Mouse (Mus musculus) neural tube, embryonic 12.5 days (tissue): ENCODE measurements around the gene Itga11. TPM values are rescaled to one million over a fixed set of nuclear protein-coding genes. Genes with fewer than 3 reads are reported as not detected.
"Not testable (repeated sequence)": the region's sequence is repeated elsewhere in the genome, so short reads cannot be mapped to it uniquely, and the experiment has no call there.

Experiments used
- ATAC-seq: fragments of 200-750 bp; cut with Nextera tagmentation; 2 replicates; pipeline ENCODE4 v1.8.0; 2017; ENCODE audit warnings: low read depth, mild to moderate bottlenecking, moderate TSS enrichment, moderate library complexity; ENCODE audit not compliant: low FRiP score
- H3K27ac ChIP-seq: fragments of 300-500 bp; sonication (generic); 2 replicates; pipeline ENCODE4 v1.5.1; 2016
- H3K27me3 ChIP-seq: fragments of 300-500 bp; sonication (generic); replicated peaks from 2 replicates; pipeline ENCODE4 v1.6.1; 2016; ENCODE audit warnings: mild to moderate bottlenecking
- H3K36me3 ChIP-seq: fragments of 300-500 bp; sonication (generic); 2 replicates; pipeline ENCODE4 v1.6.1; 2016; ENCODE audit warnings: mild to moderate bottlenecking
- H3K4me1 ChIP-seq: fragments of 300-500 bp; sonication (generic); 2 replicates; pipeline ENCODE4 v1.6.1; 2016
- H3K4me2 ChIP-seq: fragments of 300-500 bp; sonication (generic); replicated peaks from 2 replicates; pipeline ENCODE4 v1.6.1; 2016; ENCODE audit warnings: mild to moderate bottlenecking
- H3K4me3 ChIP-seq: fragments of 300-500 bp; sonication (generic); 2 replicates; pipeline ENCODE4 v1.5.1; 2016
- H3K9ac ChIP-seq: fragments of 300-500 bp; sonication (generic); 2 replicates; pipeline ENCODE4 v1.6.1; 2016; ENCODE audit warnings: mild to moderate bottlenecking
- H3K9me3 ChIP-seq: fragments of 300-500 bp; sonication (generic); 2 replicates; pipeline ENCODE4 v1.6.1; 2016; ENCODE audit warnings: mild to moderate bottlenecking
- WGBS: fragments of 180-500 bp; shearing (Covaris S2); methylation state at CpG from one replicate; pipeline ENCODE4 v1.1.7; 2016; 5-methylcytosine and 5-hydroxymethylcytosine counted together
- polyA plus RNA-seq: library from polyadenylated mRNA; unstranded; fragments of >200 nt; fragmentation: Nextera tagmentation; extraction: Ambion mirVana; gene quantifications from 2 replicates; pipeline ENCODE4 v1.2.1, GENCODE M21; 2016

Gene Itga11
- polyA plus RNA-seq, 1 experiment from 2014 or later: 2.0 TPM

- H3K36me3 ChIP-seq: no peaks in the 10 kb centered on the region
- 0 out of 2 replicates have a peak, but pooled peaks cover 1% of the 10 kb centered on the region for H3K4me1 ChIP-seq
- no peak overlapping the region for H3K27ac ChIP-seq
- no peak overlapping the region for H3K9ac ChIP-seq
- H3K4me2 ChIP-seq: no peak overlapping the region
- no peaks in the 10 kb centered on the region for H3K27me3 ChIP-seq
- ATAC-seq: no peak
- H3K4me3 ChIP-seq: no peak overlapping the region
- no peaks in the 10 kb centered on the region for H3K9me3 ChIP-seq
- WGBS: 80% methylated on average over 4 of the region's 4 CpGs
Observed at GRCm38 (mm10) chr9:62659026-62659425, 18.6 kb upstream of the Itga11 start.

DNA sequence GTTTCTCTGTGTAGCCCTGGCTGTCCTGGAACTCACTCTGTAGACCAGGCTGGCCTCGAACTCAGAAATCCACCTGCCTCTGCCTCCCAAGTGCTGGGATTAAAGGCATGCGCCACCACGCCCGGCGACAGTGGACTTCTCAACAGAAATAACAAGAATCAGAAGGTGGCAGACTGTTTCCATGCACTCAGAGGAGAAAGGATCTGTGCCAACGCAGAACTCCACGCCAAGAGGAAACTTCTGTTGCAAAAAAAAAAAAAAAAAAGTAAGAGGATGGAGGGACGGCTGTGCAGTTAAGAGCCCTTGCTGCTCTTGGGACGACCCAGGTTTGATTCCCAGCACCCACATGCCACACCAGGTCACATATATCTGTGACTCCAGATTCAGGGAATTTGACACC is 16.7 kb upstream of the Itga11 start:
- H3K9me3 ChIP-seq, H3K27ac ChIP-seq, H3K9ac ChIP-seq, H3K36me3 ChIP-seq, H3K4me2 ChIP-seq, ATAC-seq, H3K4me3 ChIP-seq, H3K27me3 ChIP-seq, H3K4me1 ChIP-seq: not testable (repeated sequence)
- 94% methylated on average over 9 of the region's 9 CpGs for WGBS

GRCm38 (mm10) chr9:62663443-62663842 is 14.2 kb upstream of the Itga11 start:
- H3K4me1 ChIP-seq: peaks cover 6% of the 10 kb centered on the region; the same call in 1 of the 2 replicates
- 62% methylated on average over 2 of the region's 2 CpGs for WGBS
- H3K27me3 ChIP-seq: no peaks in the 10 kb centered on the region
- ATAC-seq: no peak
- no peaks in the 10 kb centered on the region for H3K9me3 ChIP-seq
- H3K27ac ChIP-seq: no peak overlapping the region
- H3K9ac ChIP-seq: no peak overlapping the region
- no peaks in the 10 kb centered on the region for H3K36me3 ChIP-seq
- no peak overlapping the region for H3K4me2 ChIP-seq
- no peak overlapping the region for H3K4me3 ChIP-seq

GRCm38 (mm10) chr9:62664115-62664725 is 13.4 kb upstream of the Itga11 start:
- Histone ChIP-seq H3K27me3 (no peaks in the 10 kb centered on the region), H3K27ac (no peak overlapping the region), H3K9ac (no peak overlapping the region), H3K4me3 (no peak overlapping the region), H3K9me3 (no peaks in the 10 kb centered on the region), H3K4me2 (no peak overlapping the region), H3K4me1 (peaks cover 6% of the 10 kb centered on the region; the same call in 1 of the 2 replicates), H3K36me3 (no peaks in the 10 kb centered on the region)
- ATAC-seq: no peak
- WGBS: 37% methylated on average over 10 of the region's 10 CpGs

GRCm38 (mm10) chr9:62665892-62666291 is 11.7 kb upstream of the Itga11 start:
- no peaks in the 10 kb centered on the region for H3K36me3 ChIP-seq
- no peak for ATAC-seq
- H3K27me3 ChIP-seq: 0 out of 2 replicates have a peak, but pooled peaks cover 4% of the 10 kb centered on the region
- H3K9ac ChIP-seq: no peak overlapping the region
- no peaks in the 10 kb centered on the region for H3K9me3 ChIP-seq
- H3K4me2 ChIP-seq: no peak overlapping the region
- H3K27ac ChIP-seq: no peak overlapping the region
- no peak overlapping the region for H3K4me3 ChIP-seq
- WGBS: 88% methylated on average over 4 of the region's 4 CpGs
- H3K4me1 ChIP-seq: peaks cover 6% of the 10 kb centered on the region; the same call in 1 of the 2 replicates

GRCm38 (mm10) chr9:62668503-62668902 is 9.1 kb upstream of the Itga11 start:
- WGBS: 85% methylated on average over 4 of the region's 4 CpGs
- H3K4me3 ChIP-seq: no peak overlapping the region
- no peak for ATAC-seq
- no peak overlapping the region for H3K4me2 ChIP-seq
- 0 out of 2 replicates have a peak, but pooled peaks cover 4% of the 10 kb centered on the region for H3K27me3 ChIP-seq
- no peak overlapping the region for H3K9ac ChIP-seq
- no peak overlapping the region for H3K27ac ChIP-seq
- H3K36me3 ChIP-seq: no peaks in the 10 kb centered on the region
- H3K4me1 ChIP-seq: peaks cover 6% of the 10 kb centered on the region; the same call in 1 of the 2 replicates
- H3K9me3 ChIP-seq: no peaks in the 10 kb centered on the region

DNA sequence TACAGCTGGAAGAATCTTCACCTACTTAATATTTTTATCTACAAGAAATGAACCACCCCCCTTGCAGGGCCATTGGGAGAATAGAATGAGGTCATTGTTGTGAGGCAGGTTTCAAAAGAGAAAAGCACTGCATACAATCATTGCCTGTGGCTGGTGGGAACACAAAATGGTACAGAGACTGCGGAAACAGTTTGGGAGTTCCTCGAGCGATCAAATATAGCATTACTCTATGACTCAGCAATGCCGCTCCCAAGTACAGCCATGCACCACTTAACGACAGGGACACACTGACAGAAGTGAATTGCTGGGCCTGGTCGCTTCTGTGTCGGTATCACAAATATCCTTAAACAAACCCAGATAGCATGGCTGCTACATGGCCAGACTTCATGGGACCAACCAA is 4.4 kb upstream of the Itga11 start:
- H3K27ac ChIP-seq: no peak overlapping the region
- no peak overlapping the region for H3K4me3 ChIP-seq
- no peaks in the 10 kb centered on the region for H3K36me3 ChIP-seq
- no peak overlapping the region for H3K4me2 ChIP-seq
- no peak for ATAC-seq
- H3K9me3 ChIP-seq: no peaks in the 10 kb centered on the region
- peaks cover 10% of the 10 kb centered on the region for H3K4me1 ChIP-seq
- 88% methylated on average over 7 of the region's 7 CpGs for WGBS
- H3K27me3 ChIP-seq: peaks cover 21% of the 10 kb centered on the region
- H3K9ac ChIP-seq: no peak overlapping the region

DNA sequence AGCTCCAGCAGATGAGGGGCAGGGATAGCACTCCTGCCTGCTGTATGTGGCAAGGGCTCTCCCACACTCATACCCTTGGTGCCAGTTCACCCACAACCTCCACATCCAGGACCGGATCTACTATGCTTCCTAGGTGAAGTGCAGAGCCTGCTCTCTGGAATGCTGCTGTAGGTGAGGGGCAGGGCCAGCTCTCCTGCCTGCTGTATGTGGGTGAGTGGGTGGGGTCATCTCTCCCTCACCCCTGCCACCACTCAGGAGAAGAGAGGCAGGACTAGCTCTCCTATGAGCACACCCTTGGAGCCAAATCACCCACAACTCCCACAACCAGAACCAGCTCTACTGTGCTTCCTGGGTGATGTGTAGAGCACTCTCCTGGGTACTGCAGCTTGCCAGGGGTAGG is 2.5 kb upstream of the Itga11 start:
- Histone ChIP-seq H3K9ac (no peak overlapping the region), H3K4me1 (peaks cover 16% of the 10 kb centered on the region), H3K9me3 (no peaks in the 10 kb centered on the region), H3K4me2 (no peak overlapping the region), H3K27ac (no peak overlapping the region), H3K27me3 (peaks cover 35% of the 10 kb centered on the region), H3K36me3 (no peaks in the 10 kb centered on the region), H3K4me3 (no peak overlapping the region)
- ATAC-seq: no peak
- 91% methylated on average over 1 of the region's 1 CpGs for WGBS

DNA sequence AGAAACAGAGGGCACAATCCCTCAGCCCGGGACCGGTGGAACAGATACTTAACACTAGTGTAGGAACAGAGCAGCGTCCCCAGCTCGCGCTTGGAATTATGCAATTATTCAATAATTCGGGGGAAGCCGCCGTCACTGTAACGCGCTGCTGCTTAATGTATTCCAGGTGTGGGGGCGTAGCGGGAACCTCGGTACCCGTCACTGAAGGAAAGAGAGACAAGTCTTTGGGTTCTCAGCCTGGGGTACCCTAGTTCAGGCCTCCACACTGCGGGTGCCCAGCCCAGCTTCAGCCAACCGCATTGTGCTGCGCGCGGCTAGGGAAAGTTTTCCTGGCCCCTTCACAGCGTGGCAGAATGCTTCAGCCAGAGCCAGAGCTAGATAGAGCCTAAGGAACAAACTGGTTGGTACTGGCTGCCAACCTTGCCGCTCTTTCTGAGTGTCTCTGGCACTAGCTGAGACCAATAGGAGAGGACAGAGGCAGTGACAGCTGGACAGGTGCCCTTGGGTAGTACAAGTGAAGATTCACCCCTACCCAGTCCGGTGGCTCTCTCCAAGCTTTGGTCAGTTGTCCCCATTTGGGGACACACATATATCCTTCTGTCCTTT is 1.0 kb downstream of the Itga11 start:
- H3K4me3 ChIP-seq: peak overlapping the region; percentile 35
- peak overlapping the region; percentile 67 for H3K4me2 ChIP-seq
- 4% methylated on average over 22 of the region's 22 CpGs for WGBS
- H3K9ac ChIP-seq: no peak overlapping the region
- H3K9me3 ChIP-seq: no peaks in the 10 kb centered on the region
- peaks cover 16% of the 10 kb centered on the region for H3K4me1 ChIP-seq
- H3K27ac ChIP-seq: no peak overlapping the region
- peaks cover 32% of the 10 kb centered on the region for H3K27me3 ChIP-seq
- ATAC-seq: no peak
- no peaks in the 10 kb centered on the region for H3K36me3 ChIP-seq

GRCm38 (mm10) chr9:62679398-62679797 is 1.8 kb downstream of the Itga11 start:
- Histone ChIP-seq H3K9ac (no peak overlapping the region), H3K4me2 (no peak overlapping the region), H3K27ac (no peak overlapping the region), H3K4me1 (peaks cover 16% of the 10 kb centered on the region), H3K27me3 (peaks cover 32% of the 10 kb centered on the region), H3K36me3 (no peaks in the 10 kb centered on the region), H3K4me3 (no peak overlapping the region), H3K9me3 (no peaks in the 10 kb centered on the region)
- ATAC-seq: no peak
- 52% methylated on average over 4 of the region's 4 CpGs for WGBS

DNA sequence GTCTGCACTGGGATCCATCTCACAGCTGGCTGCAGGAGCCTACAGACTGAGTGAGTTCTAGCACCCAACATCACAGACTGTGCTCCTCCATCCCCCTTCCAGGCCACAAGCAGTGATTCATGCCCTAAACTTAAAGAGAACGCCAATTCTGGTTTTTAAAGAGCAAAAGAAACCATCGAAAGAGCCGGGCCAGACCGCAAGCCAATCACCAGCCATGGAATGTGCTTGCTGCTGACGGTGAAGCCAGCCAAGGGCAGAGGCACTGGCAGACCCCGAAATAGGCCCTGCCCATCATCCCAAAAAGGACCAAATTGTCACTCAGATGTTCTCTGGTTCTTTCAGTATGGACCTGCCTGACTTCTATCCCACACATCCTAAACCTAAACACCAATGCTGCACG is 6.7 kb downstream of the Itga11 start:
- no peaks in the 10 kb centered on the region for H3K4me1 ChIP-seq
- no peak overlapping the region for H3K4me2 ChIP-seq
- H3K36me3 ChIP-seq: no peaks in the 10 kb centered on the region
- no peak overlapping the region for H3K4me3 ChIP-seq
- no peak overlapping the region for H3K27ac ChIP-seq
- no peaks in the 10 kb centered on the region for H3K9me3 ChIP-seq
- 88% methylated on average over 7 of the region's 7 CpGs for WGBS
- no peak overlapping the region for H3K9ac ChIP-seq
- H3K27me3 ChIP-seq: peaks cover 5% of the 10 kb centered on the region
- ATAC-seq: no peak

GRCm38 (mm10) chr9:62689748-62690147 is 12.1 kb downstream of the Itga11 start:
- H3K9ac ChIP-seq: no peak overlapping the region
- H3K4me3 ChIP-seq: no peak overlapping the region
- H3K36me3 ChIP-seq: no peaks in the 10 kb centered on the region
- no peaks in the 10 kb centered on the region for H3K27me3 ChIP-seq
- H3K9me3 ChIP-seq: no peaks in the 10 kb centered on the region
- no peak for ATAC-seq
- no peak overlapping the region for H3K27ac ChIP-seq
- H3K4me1 ChIP-seq: 0 out of 2 replicates have a peak, but pooled peaks cover 3% of the 10 kb centered on the region
- 89% methylated on average over 10 of the region's 10 CpGs for WGBS
- no peak overlapping the region for H3K4me2 ChIP-seq

DNA sequence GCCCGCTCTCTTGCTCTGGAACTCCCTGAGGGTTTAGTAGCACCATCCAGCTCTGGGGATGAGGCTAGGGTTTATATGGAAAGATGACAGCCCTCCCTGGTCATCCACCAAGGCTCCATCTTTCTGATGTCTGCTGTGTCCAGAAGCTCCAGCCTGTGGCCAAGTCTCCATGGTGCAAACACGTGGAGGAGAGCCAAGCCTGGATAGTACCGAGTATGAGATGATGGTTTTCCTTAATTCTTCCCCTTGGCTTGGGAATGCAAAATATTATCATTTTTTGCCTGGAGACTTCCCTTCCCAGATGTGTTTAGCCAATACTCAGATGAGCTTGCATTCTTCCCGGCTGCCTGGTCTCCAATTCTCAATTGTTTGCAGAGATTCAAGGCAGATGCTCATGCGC is 16.4 kb downstream of the Itga11 start:
- no peaks in the 10 kb centered on the region for H3K27me3 ChIP-seq
- no peak overlapping the region for H3K9ac ChIP-seq
- H3K4me2 ChIP-seq: no peak overlapping the region
- 0 out of 2 replicates have a peak, but pooled peaks cover 3% of the 10 kb centered on the region for H3K4me1 ChIP-seq
- no peak for ATAC-seq
- H3K36me3 ChIP-seq: no peaks in the 10 kb centered on the region
- no peak overlapping the region for H3K27ac ChIP-seq
- 90% methylated on average over 5 of the region's 5 CpGs for WGBS
- no peaks in the 10 kb centered on the region for H3K9me3 ChIP-seq
- H3K4me3 ChIP-seq: no peak overlapping the region
